Mouse (Mus musculus): Measurements from ENCODE around the gene Terf2.

- TF ChIP-seq CTCF (IDR thresholded peaks at IDR 0.05) (peak; percentile 86), POLR2A (IDR thresholded peaks at IDR 0.05; ENCODE audit: insufficient read depth, low read depth, low read length) (no peak), EP300 (IDR thresholded peaks at IDR 0.05; ENCODE audit: insufficient read depth, low read depth, low read length) (peak; percentile 82)
Measured at GRCm38 (mm10) chr8:107116023-107116422, 19.7 kb upstream of the Terf2 start.
